Mouse (Mus musculus): ENCODE results near the gene Ank3. TPM values are rescaled to one million over a fixed set of nuclear protein-coding genes. Genes with fewer than 3 reads are reported as not detected.

Gene Ank3
- polyA plus RNA-seq, 1 experiment from 2014 or later: not detected

- Histone ChIP-seq H3K36me3 (ENCODE audit: inconsistent target) (no peaks in the 10 kb centered on the region), H3K4me3 (ENCODE audit: inconsistent target) (no peak overlapping the region), H3K79me2 (ENCODE audit: inconsistent target) (no peaks in the 10 kb centered on the region), H3K27ac (no peak overlapping the region)
- 100% methylated on average over 1 of the region's 1 CpGs for WGBS (ENCODE audit: missing documents)
Observed at GRCm38 (mm10) chr10:69383186-69383585, 15.4 kb upstream of the Ank3 start.

DNA sequence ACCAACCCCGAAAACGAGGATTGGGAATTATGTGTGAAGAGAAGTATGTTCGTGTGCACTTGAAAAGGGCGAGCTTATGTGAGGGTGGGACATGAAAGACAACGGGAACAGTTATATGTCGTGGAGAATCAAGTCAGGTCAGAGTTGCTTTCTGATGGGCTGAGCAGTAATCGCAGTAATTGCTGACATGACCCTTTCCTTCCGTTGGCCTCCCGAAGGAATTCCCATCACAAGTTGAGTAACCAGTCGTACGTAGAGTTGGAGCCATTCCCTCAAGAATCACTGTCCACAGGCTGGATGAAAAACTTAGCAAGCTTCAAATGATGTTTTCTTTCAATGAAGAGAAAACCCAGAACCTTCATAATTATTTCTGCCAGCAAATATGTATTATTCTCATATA is 13.9 kb upstream of the Ank3 start:
- Histone ChIP-seq H3K36me3 (ENCODE audit: inconsistent target) (no peaks in the 10 kb centered on the region), H3K27ac (no peak overlapping the region), H3K4me3 (ENCODE audit: inconsistent target) (no peak overlapping the region), H3K79me2 (ENCODE audit: inconsistent target) (no peaks in the 10 kb centered on the region)
- WGBS (ENCODE audit: missing documents): 83% methylated on average over 11 of the region's 11 CpGs

DNA sequence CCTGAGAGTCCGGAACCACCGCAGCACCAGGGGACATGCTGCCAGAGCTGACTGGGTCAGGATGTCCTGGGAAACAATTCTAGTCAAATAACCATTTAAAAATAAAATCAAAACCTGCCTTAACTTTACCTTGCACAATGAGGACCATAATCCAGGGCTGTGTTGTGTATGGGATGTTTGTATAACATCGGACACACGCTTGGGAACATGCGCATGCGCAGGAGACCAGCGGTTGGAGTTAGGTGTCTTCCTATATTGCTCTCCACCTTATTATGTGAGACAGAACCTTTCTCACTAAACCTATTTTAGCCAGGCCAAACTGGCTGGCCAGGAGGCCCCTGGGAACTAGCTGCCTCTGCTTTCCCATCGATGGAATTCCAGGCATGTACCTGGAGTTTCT is 13.4 kb upstream of the Ank3 start:
- WGBS (ENCODE audit: missing documents): 93% methylated on average over 8 of the region's 8 CpGs
- no peak overlapping the region for H3K4me3 ChIP-seq (ENCODE audit: inconsistent target)

GRCm38 (mm10) chr10:69386767-69387166 is 11.8 kb upstream of the Ank3 start:
- WGBS (ENCODE audit: missing documents): 84% methylated on average over 8 of the region's 8 CpGs

More for the DNA sequence above, 13.4 kb upstream of the Ank3 start:
- no peaks in the 10 kb centered on the region for H3K36me3 ChIP-seq (ENCODE audit: inconsistent target)
- no peak overlapping the region for H3K27ac ChIP-seq
- H3K79me2 ChIP-seq (ENCODE audit: inconsistent target): no peaks in the 10 kb centered on the region

GRCm38 (mm10) chr10:69389511-69389910 is 9.1 kb upstream of the Ank3 start:
- Histone ChIP-seq H3K79me2 (ENCODE audit: inconsistent target) (no peaks in the 10 kb centered on the region), H3K4me3 (ENCODE audit: inconsistent target) (no peak overlapping the region), H3K36me3 (ENCODE audit: inconsistent target) (no peaks in the 10 kb centered on the region), H3K27ac (no peak overlapping the region)
- WGBS (ENCODE audit: missing documents): 89% methylated on average over 4 of the region's 4 CpGs

More at GRCm38 (mm10) chr10:69386767-69387166, 11.8 kb upstream of the Ank3 start:
- no peaks in the 10 kb centered on the region for H3K79me2 ChIP-seq (ENCODE audit: inconsistent target)
- no peak overlapping the region for H3K27ac ChIP-seq
- H3K36me3 ChIP-seq (ENCODE audit: inconsistent target): no peaks in the 10 kb centered on the region
- H3K4me3 ChIP-seq (ENCODE audit: inconsistent target): no peak overlapping the region

- H3K27ac ChIP-seq: no peak overlapping the region
- no peaks in the 10 kb centered on the region for H3K79me2 ChIP-seq (ENCODE audit: inconsistent target)
- H3K4me3 ChIP-seq (ENCODE audit: inconsistent target): no peak overlapping the region
- H3K36me3 ChIP-seq (ENCODE audit: inconsistent target): no peaks in the 10 kb centered on the region
- 2% methylated on average over 26 of the region's 26 CpGs for WGBS (ENCODE audit: missing documents)
Observed at GRCm38 (mm10) chr10:69398197-69398762, 293 bp upstream of the Ank3 start.

DNA sequence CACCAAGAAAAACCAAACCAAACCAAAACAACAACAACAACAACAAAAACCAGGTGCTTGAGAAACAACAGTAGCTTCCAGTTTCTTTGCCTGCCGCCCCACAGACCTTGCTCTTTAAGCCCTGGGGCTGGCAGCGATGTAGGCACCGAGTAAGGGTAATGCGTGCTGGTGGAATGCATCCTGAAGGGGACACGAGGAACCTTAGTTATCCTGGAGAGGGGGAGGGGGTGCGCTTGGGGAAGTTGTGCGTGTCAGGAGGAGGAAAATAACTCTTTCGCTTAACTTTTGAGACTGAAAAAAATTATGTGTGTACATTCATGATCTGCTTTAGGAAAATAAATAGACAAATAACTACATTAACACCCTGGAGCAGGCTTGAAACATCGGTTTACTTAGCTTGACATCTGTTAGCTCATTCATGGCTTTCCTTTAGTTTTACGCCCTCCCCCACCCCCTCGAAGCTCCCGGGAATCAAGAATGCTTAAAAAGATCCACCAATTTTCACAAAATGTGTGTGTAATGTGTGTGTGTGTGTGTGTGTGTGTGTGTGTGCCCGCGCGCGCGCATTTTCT is 1.3 kb downstream of the Ank3 start:
- H3K36me3 ChIP-seq (ENCODE audit: inconsistent target): no peaks in the 10 kb centered on the region
- H3K27ac ChIP-seq: no peak overlapping the region
- 7% methylated on average over 16 of the region's 17 CpGs for WGBS (ENCODE audit: missing documents)
- no peaks in the 10 kb centered on the region for H3K79me2 ChIP-seq (ENCODE audit: inconsistent target)
- no peak overlapping the region for H3K4me3 ChIP-seq (ENCODE audit: inconsistent target)

DNA sequence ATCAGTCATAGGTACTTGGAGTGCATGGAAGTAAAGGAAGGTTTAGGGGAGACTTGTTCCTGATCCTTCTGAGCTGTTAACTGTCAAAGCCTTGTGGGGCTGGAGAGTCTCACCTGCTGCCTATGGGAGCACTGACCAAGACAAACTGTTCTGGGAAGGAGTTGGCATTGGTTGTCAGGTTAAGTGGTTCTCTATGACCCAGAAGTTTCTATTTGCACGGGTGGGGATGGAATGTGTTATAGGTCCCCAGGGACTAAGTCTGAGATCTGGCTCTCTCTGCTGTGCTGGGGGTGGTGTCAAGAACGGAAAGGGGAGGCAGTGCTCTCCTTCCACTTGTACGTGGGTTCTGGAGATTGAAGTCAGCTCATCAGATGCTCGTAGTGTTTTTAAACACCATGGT is 6.9 kb downstream of the Ank3 start:
- H3K36me3 ChIP-seq (ENCODE audit: inconsistent target): no peaks in the 10 kb centered on the region
- H3K4me3 ChIP-seq (ENCODE audit: inconsistent target): no peak overlapping the region
- no peaks in the 10 kb centered on the region for H3K79me2 ChIP-seq (ENCODE audit: inconsistent target)
- WGBS (ENCODE audit: missing documents): 79% methylated on average over 4 of the region's 4 CpGs
- H3K27ac ChIP-seq: no peak overlapping the region

- 74% methylated on average over 12 of the region's 12 CpGs for WGBS (ENCODE audit: missing documents)
- H3K4me3 ChIP-seq (ENCODE audit: inconsistent target): no peak overlapping the region
- no peaks in the 10 kb centered on the region for H3K79me2 ChIP-seq (ENCODE audit: inconsistent target)
- no peak overlapping the region for H3K27ac ChIP-seq
- H3K36me3 ChIP-seq (ENCODE audit: inconsistent target): no peaks in the 10 kb centered on the region
Observed at GRCm38 (mm10) chr10:69414888-69415287, 16.3 kb downstream of the Ank3 start.

DNA sequence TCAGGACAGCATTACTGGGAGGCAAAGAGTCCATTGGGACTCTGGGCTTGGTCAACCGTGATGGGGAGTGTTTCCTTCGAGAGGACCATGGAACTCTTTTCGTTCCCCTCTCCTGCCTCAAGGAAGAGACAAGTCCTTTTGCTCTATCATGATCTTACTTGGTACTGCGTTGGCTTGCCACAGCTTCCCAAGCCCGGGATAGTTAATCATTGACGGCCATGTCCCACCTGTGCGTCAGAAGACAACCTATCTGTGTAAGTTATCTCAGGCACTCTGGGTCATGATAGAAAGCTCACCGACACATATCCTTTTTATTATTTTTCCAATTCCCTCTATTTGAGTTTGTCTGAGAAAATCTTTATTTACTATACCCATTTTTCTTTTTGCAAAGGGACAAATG is 20.1 kb downstream of the Ank3 start:
- Histone ChIP-seq H3K4me3 (ENCODE audit: inconsistent target) (no peak overlapping the region), H3K36me3 (ENCODE audit: inconsistent target) (no peaks in the 10 kb centered on the region), H3K79me2 (ENCODE audit: inconsistent target) (no peaks in the 10 kb centered on the region), H3K27ac (no peak overlapping the region)
- 85% methylated on average over 8 of the region's 8 CpGs for WGBS (ENCODE audit: missing documents)

- H3K36me3 ChIP-seq (ENCODE audit: inconsistent target): no peaks in the 10 kb centered on the region
- no peak overlapping the region for H3K27ac ChIP-seq
- H3K4me3 ChIP-seq (ENCODE audit: inconsistent target): no peak overlapping the region
- no peaks in the 10 kb centered on the region for H3K79me2 ChIP-seq (ENCODE audit: inconsistent target)
- whole genome bisulfite sequencing (ENCODE audit: missing documents): 83% methylated on average over 6 of the region's 6 CpGs
Observed at GRCm38 (mm10) chr10:69420306-69420705, 21.7 kb downstream of the Ank3 start.

DNA sequence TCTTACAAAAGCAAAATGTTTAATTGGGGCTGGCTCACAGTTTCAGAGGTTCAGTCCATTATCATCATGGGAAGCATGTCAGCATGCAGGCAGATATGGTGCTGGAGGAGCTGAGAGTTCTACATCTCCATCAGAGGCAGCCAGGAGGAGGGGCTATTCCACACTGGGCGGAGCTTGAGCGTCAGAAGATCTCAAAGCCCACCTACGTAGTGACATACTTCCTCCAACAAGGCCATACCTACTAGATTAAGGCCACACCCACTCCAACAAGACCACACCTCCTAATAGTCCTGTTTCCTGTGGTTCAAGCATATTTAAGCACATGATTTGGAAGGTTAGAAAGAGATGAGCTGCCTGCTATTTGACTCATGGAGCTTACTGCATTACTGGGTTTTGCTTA is 25.5 kb downstream of the Ank3 start:
- Histone ChIP-seq H3K4me3 (ENCODE audit: inconsistent target) (no peak overlapping the region), H3K27ac (no peak overlapping the region), H3K79me2 (ENCODE audit: inconsistent target) (no peaks in the 10 kb centered on the region), H3K36me3 (ENCODE audit: inconsistent target) (no peaks in the 10 kb centered on the region)
- WGBS (ENCODE audit: missing documents): 83% methylated on average over 3 of the region's 3 CpGs

DNA sequence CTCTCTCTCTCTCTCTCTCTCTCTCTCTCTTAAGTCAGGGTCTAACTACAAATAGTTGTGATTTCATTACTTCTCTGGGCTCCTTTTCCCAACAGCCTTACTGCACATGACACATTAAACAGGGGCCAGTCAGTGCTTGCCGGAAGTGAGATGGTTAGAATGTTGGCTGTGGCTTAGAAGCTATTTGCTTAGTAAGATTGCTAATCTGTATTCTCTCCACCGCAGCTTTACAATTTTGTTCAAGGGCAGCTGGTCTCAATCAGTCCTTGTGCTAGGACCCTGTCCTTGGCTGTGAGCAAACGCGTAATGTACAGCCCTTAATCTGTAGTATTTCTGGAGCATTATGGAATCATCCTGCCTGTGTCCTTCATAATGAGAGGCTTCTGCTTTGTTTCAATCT is 31.6 kb downstream of the Ank3 start:
- Histone ChIP-seq H3K36me3 (ENCODE audit: inconsistent target) (no peaks in the 10 kb centered on the region), H3K79me2 (ENCODE audit: inconsistent target) (no peaks in the 10 kb centered on the region), H3K27ac (no peak overlapping the region), H3K4me3 (ENCODE audit: inconsistent target) (no peak overlapping the region)
- WGBS (ENCODE audit: missing documents): 98% methylated on average over 4 of the region's 4 CpGs

DNA sequence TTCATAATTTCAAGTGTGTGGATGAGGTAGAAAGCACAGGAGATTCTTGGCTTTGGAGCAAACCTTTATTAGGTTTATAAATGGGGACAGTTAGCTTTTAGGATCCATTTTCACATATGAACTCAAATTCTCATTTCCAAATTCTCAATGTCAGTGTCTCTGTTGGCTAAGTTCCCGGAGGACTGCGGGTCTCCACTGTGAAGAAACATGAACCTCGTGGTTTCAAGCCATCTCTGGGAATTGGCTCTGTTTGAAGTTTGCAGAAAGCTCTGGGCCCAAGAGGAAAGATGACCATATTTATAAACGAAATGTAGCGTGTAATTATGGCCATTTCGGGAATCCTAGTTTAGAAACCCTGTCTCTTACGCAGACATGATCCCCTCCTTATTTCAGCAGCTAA is 32.5 kb downstream of the Ank3 start:
- no peak overlapping the region for H3K4me3 ChIP-seq (ENCODE audit: inconsistent target)

DNA sequence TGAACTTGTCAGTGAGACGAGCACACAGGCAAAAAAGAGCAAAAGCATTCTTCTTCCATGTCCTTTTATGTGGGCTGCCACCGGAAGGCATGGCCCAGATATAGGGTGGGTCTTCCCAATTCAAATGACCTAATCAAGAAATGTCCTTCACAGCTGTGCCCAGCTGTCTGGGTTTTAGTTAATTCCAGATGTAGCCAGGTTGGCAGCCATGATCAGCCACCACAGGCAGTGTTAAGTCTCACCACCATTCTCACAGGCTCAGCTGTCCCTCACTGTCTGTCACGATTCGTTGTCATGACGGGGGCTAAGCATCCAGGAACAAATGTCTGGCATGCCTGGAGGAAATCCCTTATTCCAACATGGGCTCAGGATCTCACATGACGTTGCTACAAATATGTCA is 36.6 kb downstream of the Ank3 start:
- 89% methylated on average over 6 of the region's 6 CpGs for WGBS (ENCODE audit: missing documents)
- no peaks in the 10 kb centered on the region for H3K79me2 ChIP-seq (ENCODE audit: inconsistent target)
- no peak overlapping the region for H3K4me3 ChIP-seq (ENCODE audit: inconsistent target)
- no peaks in the 10 kb centered on the region for H3K36me3 ChIP-seq (ENCODE audit: inconsistent target)
- H3K27ac ChIP-seq: no peak overlapping the region

More for the DNA sequence above, 32.5 kb downstream of the Ank3 start:
- H3K79me2 ChIP-seq (ENCODE audit: inconsistent target): no peaks in the 10 kb centered on the region
- 91% methylated on average over 7 of the region's 7 CpGs for WGBS (ENCODE audit: missing documents)
- H3K27ac ChIP-seq: no peak overlapping the region
- H3K36me3 ChIP-seq (ENCODE audit: inconsistent target): no peaks in the 10 kb centered on the region

DNA sequence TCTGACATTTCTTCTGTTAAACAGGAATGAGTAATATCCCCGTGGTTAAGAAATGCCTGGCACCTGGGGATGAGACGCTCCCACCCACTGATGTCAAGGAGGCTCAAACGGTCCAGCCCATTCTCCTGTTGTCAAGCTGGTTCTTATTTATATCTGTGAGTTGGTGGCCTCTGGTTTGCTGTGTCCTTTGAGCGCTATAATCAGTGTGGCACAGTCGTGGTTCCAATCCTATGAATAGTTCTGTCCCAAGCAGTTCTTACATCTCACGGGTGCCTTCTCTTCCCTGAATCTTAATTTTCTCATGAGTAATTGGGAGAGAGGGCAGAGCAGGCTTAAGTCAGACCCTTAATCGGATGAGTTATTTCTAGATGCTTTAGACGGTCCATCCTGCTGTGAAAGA is 40.9 kb downstream of the Ank3 start:
- Histone ChIP-seq H3K36me3 (ENCODE audit: inconsistent target) (no peaks in the 10 kb centered on the region), H3K79me2 (ENCODE audit: inconsistent target) (no peaks in the 10 kb centered on the region), H3K27ac (no peak overlapping the region), H3K4me3 (ENCODE audit: inconsistent target) (no peak overlapping the region)
- 88% methylated on average over 8 of the region's 8 CpGs for WGBS (ENCODE audit: missing documents)
